Mouse (Mus musculus) stomach, postnatal 0 days (tissue): ENCODE results near the gene Rpl24.

Source experiments
- CTCF ChIP-seq: IDR thresholded peaks from 2 replicates; pipeline ENCODE4 v1.5.1; 2016; ENCODE audit warnings: antibody characterized with exemption, low read depth, mild to moderate bottlenecking, moderate library complexity
- EP300 ChIP-seq: optimal IDR thresholded peaks from 2 replicates; pipeline ENCODE3; 2016; ENCODE audit warnings: antibody characterized with exemption

GRCm38 (mm10) chr16:55939703-55940102 is 26.4 kb upstream of the Rpl24 start:
- no peak for TF ChIP-seq EP300
- TF ChIP-seq CTCF: no peak
